Mouse (Mus musculus) gastrocnemius, postnatal 10 days (tissue): ENCODE data around the gene Sgsm1. TPM values are rescaled to one million over a fixed set of nuclear protein-coding genes. Genes with fewer than 3 reads are reported as not detected.
"Not testable (repeated sequence)": the region's sequence is repeated elsewhere in the genome, so short reads cannot be mapped to it uniquely, and the experiment has no call there.

Experiments used
- DNase-seq: peaks from one replicate; pipeline ENCODE4 v3.0.0; 2021; ENCODE audit warnings: mixed read lengths
- long read RNA-seq, 2 experiments: library from polyadenylated mRNA; stranded (forward); transcript quantifications; one replicate each; pipeline ENCODE4 v2.0.0; 2021
- total RNA-seq, 2 experiments: library from RNA; stranded (reverse); gene quantifications; 2 replicates each; pipeline ENCODE4 v1.2.3; 2021

The Sgsm1 gene
- total RNA-seq: 1 to 10 TPM in 1 of 2 experiments, under 1 TPM in 1; 0.65 to 1.2 TPM
- long read RNA-seq, experiment 1, partial matches to known transcripts: 2 of 2 reads
- long read RNA-seq, experiment 1, other reads (novel, unspliced or antisense): 0 of 2 reads
- long read RNA-seq, experiment 2, full-length matches to known transcripts: 2 of 2 reads
- long read RNA-seq, experiment 2, partial matches to known transcripts: 0 of 2 reads
- long read RNA-seq, experiment 2, other reads (novel, unspliced or antisense): 0 of 2 reads

DNA sequence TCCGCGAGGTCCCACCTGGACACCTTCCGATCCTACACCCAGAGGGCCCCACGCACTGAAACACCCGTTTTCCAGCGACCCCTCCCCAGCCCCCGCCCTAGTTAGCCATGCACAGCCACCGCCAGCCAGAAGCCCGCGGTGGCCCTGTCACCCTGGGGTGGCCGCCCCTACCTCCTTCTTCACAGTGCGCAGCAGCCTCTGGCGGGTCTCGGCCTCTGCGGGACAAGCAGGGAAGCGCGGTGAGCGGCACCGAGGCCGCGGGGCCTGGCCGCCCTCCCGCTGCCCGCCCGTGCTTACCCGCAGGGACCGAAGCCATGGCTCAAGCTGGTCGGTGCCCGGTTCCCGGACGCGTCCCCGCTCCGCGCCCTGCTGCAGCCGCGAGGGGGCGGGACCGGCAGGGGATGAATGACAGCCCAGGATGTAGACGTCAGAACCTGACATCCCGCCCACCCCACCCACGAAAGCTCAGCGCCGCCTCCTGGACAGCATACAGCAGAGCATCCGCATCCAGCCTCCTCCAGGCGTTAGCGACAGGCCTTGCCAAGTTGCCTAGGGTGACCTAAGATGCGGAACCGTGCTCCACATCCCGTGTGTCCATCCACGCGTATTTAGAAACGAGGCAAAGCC lies at the start of gene Sgsm1:
TSS of gene Sgsm1 (minus strand) at position 410 of the 627 bp plus-strand sequence.
- DNase-seq: peak; percentile 72

DNA sequence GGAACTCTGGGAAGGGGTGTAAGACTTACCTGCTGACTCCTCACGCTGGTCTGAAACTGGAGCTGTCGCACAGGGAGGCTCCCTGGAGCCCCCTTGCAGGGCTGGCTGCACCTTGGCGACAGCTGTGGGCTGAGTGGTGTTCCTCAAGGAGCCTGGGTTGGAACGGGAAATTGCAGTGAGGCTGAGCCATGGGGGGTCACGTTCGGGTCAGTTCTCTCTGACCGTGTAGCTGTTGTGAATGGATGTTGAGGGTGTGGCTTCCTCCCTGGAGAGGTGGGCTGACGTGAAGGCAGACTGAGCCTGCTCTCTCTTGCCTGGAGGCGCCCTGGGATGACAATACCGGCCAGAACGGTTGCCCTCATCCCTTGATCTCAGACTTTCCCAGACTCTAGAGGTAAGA lies 48.2 kb upstream of the Sgsm1 start:
- DNase-seq: no peak

DNA sequence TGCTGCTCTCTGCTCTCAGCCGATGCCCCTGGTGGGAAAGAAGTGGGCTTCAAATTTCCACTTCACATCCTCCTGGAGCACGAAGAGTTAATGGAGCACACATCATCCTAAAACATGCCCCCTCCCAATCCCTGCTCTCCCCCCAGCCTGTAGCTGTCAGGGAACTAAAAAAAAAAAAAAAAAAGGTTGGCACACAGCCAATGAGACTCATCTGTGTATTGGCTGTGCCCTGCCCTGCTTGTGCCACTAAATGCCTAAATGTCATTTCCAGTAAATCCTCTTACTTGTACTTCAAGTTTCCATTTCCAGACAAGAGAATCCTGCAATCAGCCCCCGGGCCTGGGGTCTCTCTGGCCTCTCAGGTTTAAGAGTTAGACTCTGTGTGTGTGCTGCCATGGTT lies 47.1 kb upstream of the Sgsm1 start:
- DNase-seq: no peak

DNA sequence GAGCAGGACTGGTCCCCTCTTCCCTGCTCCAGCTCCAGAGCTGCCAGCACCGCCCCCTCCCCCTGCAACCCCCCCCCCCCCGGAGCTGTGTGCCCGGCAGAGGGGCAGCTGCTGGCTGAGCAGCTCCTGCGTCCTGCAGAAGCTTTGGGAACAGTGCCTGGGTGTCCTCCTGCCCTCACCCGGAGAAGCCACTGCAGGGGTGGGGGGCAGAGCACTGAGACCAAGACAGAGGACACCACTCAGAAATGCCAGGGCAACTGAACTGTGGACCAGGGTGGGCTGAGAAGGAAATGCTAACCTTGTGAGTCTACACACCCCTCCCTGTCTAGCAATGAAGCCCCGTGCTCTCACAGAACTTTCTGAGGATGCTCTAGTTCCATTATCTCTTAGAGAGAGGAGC lies 46.6 kb upstream of the Sgsm1 start, which contains the start of gene Aym1:
TSS of gene Aym1 (plus strand) at position 109 of the 400 bp plus-strand sequence.
- DNase-seq: no peak

DNA sequence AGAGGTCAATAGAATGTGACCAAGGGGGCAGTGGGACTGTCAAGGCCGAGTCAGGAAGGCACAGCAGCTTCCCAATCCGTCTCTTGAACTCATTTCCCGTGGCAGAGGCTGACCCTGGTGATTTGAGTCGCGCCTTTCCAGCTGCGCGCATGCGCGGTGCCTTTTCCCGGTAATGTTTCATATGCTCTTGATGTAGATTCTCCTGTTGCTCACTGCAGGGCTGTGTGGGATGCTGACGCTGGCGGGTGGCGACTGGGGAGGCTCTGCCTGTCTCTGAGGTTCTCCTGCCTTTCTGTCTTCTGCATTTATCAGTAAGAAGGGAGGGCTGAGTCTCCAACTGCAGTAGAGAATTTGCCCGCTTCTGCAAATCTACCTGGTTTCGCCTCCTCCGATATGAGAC lies 43.7 kb upstream of the Sgsm1 start:
- no peak for DNase-seq

DNA sequence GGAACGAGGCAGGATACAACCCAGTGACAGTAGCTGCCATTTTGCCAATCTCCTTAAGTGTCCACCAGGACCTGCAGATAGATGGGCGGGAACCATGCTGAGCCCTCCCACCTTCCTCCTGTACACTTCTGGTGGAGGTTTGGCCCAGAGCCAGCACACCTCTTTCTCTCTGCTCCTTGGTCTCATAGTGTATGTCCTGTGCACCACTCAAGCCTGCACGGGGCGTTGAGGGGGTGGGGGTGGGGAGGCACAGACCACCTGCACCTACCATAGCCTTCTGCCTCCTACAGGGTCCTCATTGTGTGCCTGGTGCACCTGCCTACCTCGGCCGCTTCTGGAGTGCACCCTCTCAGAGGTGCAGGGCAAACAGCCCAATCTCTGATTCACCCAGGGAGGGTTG lies 42.0 kb upstream of the Sgsm1 start:
- DNase-seq: no peak

DNA sequence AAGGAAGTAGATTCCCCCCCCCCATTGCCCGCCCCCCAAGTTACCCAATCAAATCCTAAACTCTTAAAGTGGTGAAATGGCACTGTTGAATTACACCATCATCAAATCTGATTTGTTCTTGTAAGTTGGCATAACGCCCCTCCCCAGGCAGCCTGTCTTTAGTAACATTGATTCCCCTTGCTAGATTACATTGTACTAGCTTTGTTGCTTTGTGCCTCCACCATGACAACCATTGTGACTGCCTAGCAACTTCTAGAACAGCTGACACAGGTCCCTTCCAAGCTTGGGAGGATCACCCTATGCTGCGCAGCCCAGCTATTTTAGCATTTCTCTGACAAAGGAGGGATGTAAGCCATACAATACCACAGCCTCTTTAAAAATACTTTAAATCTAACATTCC lies 41.2 kb upstream of the Sgsm1 start:
- DNase-seq: no peak

DNA sequence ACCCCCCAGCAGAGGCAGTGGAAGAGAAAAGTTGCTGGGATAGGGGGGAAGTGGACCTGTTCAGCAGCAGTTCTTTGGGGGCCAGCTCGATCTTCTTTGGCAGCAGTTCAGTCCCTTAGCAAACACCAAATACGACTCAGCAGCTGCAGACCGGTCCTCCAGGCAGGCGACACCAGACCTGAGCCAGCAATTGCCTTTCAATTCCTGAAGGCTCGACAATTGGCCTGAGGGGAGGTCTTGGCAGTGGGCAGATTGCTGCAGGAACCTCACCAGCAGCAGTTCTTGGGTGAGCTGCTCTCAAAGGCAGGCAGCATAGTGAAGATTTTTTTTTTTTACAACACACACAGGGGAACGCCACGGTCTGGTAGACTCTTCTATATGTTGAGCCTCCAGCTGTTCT lies 39.2 kb upstream of the Sgsm1 start:
- no peak for DNase-seq

DNA sequence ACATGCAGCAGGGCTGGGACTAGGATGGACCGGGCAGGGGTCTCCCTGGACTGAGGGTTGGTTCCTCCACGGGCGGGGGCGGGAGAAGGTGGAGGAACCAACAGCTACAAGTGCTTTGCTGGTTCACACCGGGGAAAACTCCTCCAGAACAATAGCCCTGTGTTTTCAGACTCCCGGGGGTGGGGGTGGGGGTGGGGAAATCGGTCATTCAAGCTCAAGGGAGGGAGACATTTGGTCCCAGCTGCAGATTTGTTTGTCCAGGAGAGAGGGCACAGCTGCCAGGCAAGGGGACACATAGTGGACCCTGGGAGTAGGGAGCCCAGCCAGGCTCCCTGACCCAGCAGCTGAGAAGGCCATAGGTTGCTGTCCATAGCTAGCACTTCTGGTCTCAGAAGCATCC lies 38.6 kb upstream of the Sgsm1 start:
- no peak for DNase-seq

DNA sequence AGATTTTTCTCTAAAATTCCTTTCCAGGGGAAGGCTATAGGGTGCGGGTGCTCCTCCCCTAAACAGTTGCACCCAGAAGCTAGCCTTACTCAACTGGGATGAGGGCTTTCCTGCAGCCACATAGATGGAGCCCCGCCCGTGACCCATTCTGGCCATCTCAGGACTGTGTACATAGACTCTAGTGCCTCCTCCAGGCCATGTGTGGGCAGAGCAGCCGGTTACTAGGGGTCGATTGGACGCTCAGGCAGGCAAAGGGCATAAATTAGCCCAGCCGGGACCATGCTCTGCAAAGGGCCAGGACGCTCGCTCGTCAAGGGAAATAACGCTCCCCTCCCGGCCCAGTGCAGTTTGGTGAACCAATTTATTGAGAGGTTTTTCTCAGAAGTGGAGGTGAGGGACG lies 38.0 kb upstream of the Sgsm1 start:
- no peak for DNase-seq

DNA sequence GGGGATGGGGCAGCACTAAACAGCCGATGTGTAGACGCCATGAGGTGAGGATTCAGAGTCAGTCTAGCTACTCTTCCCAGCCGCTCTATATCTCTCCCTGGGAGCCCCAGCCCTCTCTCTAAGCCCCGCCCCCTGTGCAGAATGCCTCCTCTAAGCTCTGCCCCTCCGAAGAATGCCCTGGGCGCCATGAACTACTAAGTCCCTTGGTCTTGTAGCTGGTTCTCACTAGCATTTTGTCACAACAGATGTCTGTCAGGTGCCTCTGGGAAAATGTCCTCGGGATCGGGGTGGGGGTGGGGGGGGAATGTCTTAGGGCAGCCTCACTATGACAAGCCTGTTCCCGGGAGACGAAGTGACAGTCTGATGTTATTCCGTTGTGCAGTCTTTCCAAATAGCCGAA lies 37.0 kb upstream of the Sgsm1 start:
- DNase-seq: no peak

DNA sequence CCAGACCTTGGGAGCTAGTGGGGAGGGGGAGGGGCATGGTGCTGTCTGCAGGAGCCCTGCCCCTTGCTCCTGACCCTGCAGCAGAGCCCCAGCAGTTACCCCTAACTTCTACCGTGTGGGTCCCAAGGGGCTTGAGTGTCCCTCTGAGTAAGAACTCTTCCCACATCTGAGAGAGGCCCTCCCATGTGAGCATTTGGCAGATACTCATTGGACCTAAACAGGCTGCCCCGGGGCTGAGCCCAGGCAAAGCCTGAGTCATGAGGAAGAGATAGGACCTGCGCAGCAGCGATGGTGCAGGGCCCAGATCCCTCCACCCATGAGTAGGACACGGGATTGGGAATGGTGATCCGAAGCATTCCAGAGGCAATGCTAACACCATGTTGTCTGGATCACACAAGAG lies 36.1 kb upstream of the Sgsm1 start:
- not testable (repeated sequence) for DNase-seq

DNA sequence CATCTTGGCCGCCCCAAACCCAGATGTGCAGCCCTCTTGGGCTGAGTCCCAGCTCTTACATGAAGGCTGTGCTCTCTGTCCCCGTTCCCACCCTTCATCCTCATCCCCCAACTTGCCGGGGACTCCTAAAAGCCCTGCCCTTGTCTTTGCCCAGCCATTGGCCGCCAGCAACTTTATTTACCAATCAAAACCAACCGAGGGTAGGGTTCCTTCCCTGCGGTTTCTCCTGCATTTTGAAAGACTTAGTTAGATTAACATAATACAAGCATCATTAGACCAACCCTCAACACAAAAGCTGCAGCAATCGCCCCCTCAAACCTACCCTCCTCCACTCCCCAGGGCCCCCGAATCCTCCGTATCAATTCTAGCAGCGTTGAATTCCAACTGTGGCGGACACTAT lies 35.2 kb upstream of the Sgsm1 start:
- no peak for DNase-seq

DNA sequence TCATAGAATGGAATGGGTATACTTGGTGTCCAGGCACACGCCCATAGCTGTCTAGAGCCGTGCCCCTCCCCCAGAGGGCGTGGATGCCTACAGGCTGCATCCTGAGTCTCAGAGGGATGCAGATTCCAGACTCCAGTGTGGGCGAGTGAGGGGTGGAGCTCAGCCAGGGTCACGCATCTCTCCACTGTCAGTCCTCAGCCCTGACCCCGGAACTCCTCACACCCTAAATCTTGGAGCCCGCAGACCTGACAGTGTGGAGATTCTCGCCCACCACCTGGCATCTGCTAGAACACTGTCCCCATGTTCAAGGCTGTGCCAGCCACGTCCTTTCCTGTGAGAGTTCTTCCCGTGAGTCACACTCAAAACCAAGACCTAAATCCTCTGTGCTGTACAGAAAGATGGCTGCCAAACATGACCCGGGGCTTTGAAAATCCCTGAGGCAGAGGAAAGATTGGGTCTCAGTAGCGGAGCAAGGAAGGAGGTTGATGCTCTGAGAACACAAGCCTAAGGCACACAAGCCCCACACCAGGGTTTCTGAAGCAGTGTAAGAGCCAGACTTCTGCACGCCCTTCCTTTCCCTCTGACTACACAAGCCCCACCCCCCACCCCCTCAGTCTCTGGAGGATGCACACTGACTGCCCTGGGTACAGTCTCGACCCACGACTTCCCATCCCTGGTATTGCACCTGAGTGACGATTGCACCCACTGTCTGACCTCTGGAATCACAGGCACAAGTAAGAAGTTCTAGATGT lies 34.2 kb upstream of the Sgsm1 start:
- DNase-seq: no peak

DNA sequence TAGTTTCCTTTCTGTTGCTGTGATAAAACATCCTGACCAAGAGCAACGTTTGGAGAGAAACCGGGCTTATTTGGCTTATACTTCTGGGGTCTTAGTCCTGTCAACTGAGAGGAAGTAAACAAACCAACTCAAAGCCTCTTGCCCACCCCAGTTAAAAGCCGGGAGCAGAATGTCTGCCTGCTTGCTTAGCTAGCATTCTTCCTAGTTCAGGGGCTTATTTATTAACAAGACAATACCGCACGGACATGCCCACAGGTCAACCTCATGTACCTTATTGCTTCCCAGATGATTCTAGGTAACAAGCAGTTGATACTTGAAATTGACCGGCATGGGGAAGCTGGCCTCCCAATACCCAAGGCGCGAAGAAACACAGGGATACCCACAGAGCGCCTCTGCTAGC lies 25.7 kb upstream of the Sgsm1 start:
- no peak for DNase-seq

DNA sequence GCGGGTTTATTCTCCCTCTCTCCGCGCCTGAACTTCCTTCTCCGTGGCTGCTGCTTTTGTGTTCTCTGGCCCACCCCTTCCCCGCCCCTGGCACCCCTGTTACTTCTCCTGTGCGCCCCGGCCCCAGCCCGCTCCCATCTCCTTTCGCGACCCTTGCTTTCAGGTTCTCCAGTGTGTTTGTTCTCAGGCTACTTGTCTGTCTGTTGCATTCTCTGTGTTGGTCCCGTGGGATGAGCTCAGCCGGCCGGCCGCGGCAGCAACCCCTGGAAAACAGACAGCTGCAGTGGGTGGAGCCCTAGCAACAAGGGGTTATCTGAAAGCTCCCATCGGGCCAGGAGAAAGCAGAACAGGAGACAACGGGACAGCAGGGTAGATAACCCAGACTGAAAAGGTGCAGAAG lies 25.1 kb upstream of the Sgsm1 start:
- no peak for DNase-seq

DNA sequence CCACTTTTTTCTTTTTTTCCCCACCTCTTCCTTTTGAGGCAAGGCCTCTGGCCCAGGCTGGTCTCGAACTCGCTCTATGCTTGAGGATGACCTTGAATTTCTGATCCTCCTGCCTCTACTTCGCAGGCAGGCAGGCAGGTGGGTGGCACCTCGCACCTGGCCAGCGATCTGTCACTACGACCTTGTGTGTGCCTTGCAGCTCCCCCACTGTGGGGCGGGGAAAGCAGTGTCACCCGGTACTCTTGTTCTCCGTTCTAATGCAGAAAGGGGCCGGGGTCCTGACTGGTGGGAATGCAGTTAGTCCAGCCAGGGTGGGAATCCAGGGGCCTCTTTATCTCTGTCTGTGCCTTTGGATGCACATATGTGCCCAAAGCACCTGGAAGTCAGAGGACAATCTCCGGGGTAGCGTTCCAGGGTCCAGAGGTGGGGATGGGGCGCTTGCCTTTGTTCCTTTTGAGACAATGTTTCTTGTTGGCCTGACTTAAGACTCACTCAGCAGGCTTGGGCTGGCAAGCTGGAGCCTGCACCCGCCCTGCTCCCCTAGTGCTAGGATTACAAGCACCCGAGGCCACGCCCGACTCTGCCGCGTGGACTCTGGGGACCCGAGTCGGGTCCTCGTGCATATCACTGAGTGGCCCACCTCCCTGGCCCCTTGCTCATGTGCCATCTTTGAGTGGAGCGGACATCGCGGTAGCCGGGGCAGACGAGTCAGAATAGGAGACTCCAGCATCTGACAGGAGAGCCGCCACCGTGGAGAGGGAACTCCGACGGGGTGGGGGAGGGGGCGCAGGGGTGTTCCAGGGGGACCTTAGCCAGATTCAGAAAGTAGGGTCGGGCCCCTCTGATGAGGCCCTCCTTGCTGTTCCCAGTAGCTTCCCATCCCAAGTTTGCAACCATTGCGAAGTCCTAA lies 24.3 kb upstream of the Sgsm1 start:
- DNase-seq: no peak

DNA sequence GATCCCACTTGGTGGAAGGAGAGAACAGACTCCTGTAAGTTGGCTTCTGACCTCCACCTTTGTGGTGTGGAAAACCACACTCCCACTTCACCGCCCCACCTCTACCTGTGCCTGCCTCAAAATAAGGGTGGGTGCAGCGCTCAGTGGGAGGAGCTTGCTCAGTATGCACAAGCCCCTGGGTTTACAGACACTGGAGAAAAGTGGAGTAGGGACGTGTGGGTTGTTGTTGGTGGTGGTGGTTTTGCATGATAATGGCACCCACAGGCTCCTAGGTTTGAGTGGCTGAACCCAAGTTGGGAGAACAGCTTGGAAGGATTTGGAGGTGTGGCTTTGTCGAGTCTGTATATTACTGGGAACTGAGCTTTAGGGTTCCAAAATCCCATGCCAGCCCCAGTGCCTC lies 22.3 kb upstream of the Sgsm1 start:
- DNase-seq: no peak

DNA sequence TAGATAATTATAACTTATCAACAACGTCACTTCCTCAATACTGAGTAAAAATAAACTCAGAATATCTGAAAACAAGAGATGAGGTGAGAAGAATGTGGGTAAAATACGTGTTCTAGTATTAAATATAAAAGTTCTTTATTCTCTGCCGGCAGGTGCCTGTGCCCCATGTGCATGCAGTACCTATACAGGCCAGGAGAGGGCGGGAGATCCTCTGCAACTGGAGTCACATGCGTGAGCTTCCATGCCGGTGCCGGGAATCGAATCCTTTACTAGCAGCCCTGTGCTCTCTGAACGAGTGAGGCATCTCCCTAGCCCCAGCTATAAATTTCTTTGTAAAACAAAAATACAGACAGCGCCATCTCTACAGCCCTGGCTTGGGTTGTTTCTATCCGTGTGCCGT lies 21.7 kb upstream of the Sgsm1 start:
- peak; percentile 41 for DNase-seq

DNA sequence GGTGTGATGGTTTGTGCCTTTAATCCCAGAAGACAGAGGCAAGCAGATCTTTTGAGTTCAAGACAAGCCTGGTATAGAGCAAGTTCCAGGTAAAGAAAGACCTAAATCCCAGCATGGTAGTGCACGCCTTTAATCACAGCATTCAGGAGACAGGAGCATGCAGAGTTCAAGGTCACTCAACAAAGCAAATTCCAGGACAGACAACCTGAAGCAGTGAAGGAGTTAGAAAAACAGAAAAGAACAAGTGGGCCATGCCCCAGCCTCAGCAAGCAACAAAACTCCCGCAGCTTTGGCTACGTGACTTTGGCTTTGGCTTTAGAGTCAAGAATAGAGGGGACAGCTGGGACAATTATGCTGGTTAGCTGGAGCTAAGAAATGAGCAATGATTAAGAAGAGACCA lies 19.6 kb upstream of the Sgsm1 start:
- DNase-seq: no peak

DNA sequence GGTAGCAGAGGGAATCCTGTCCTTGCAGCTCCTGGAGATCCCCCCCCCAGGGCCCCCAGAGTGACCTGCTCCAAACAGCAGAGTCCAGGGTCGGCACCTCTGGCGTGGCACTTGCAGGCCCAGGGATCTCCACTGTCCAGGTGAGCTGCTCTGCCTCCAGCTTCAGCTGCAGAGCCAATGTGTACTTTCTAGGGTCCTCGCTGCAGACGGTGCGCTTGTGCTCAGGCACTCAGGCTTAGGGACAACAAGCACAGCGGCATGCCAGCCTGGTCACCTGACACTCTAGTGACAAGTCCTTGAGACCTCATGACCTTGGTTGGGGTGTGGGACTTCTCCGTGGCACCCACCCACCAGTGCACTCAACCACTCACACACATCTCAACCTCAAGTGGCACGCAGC lies 18.9 kb upstream of the Sgsm1 start:
- DNase-seq: no peak

DNA sequence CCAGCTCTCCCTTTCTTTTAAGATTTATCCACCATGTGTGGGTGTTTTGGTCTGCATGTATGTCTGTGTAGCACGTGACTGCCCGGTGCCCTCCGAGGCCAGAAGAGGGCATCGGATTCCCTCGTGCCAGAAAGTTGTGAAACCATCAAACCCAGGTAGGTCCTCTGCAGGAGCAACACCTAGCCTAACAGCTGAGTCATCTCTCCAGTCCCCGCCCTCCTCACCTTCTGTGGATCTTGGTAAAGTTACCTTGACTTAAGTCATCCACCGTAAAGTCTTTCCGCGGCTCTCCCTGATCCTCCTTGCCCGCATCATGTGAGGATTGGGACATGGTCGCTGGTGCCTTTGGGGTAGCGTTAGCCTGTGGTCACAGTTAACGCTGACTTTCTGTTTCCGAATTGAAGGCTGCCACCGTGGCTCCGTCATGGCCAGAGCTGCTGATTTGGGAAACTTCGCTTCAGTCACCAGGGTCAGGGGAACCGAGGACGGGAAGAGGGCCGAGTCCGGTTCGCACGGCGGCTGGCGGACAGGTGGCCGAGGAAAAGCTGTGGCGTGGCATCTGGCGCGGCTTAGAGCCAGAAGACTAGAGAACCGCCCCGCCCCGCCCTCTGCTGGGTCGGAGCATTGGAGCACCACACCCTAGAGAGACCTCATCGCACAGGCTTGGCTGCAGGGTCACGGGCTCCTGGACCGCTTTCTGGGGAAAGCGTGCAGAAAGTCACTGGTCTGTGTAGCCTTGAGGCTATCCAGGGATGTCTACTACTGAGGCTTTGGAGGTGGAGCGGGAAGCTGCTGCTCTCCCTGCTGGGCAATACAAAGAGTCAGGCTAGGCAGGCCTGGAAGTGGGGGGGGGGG lies 13.4 kb upstream of the Sgsm1 start:
- peak; percentile 62 for DNase-seq
